Mouse (Mus musculus) pancreas, adult 10 weeks (tissue): ENCODE measurements around the gene Pnldc1. TPM values are rescaled to one million over a fixed set of nuclear protein-coding genes. Genes with fewer than 3 reads are reported as not detected.

Experiments
- polyA plus RNA-seq: library from polyadenylated mRNA; stranded (reverse); fragments of 350-450 nt; fragmentation: Illumina TruSeq; extraction: RNeasy Lipid Tissue Mini Kit (QIAGEN cat#74804); gene quantifications from one replicate; pipeline ENCODE4 v1.2.3, GENCODE M21; 2015; ENCODE audit warnings: low read depth, low replicate concordance; ENCODE audit not compliant: insufficient read depth

Pnldc1 gene
- polyA plus RNA-seq = not detected

DNA sequence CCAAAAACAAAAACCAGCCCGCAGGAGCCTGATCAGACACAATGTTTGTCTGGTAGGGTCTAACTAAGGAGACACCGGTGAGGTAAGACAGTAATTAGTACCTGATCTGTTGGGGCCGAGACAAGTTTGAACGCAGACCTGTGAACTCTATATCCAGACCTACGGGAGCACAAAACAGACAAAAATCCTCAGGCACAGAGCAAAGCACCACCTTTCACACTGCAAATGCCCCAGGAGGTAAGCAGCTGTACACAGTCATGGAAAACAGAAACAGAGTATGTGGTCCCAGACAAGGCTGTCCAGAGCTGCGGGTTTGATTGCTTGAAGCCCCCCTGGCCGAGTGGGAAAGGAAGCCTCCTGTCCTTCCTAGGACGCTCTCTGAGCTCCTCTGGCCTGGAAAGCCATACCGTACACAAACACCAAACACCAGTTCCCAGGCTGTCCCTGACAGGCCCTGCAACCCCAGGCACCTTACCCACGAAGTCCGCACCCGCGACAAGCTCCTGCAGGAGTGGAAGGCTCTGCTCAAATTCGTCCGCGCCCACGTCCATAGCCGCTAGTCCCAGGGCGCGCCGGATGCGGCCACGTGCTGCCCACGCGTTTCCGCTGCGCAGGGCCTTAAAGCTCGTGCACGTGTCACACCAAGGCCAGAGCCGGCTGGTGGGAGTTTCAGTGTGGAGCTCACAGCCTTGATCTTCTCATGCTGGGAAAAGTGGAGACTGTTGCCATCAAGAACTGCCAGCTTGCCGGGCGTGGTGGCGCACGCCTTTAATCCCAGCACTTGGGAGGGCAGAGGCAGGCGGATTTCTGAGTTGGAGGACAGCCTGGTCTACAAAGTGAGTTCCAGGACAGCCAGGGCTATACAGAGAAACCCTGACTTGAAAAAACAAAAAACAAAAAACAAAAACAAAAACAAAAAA, at the start of gene Pnldc1:
TSS of gene Pnldc1 (minus strand) at position 870 of the 920 bp plus-strand sequence.

DNA sequence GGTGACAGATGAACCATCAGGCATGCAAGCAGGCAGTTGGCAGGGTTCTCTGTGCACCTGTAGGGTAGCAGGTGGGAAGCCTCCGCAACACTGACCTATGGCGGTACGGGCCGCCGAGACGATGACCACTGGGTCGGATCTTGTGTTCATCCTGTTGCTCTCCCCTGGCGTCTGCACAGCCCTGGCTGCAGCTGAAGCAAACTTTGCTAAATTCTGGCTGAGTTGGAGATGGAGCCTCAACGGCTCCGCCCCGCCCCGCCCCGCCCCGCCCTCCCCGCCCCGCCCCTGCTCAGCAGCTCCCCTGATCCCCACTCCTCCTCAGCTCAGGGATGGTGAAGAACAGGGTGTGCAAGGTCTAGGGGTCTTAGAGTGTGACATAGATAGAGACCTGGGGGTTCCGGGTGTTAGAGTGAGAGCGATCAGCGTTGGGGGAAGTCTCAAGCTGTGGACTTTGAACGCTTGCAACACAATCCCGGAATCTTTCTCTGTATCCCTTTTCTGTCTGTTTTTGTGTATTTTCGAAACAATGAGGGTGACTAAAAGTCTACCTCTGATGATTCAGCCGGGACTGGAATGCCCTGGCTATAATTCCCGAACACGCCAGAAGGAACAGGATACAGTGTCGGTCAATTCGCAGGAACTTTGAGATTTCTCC, 30.2 kb upstream of the Pnldc1 start, which contains the start of gene Acat3:
TSS of gene Acat3 (minus strand) at position 450 of the 655 bp plus-strand sequence.

GRCm38 (mm10) chr17:12915881-12916583, 6.0 kb upstream of the Pnldc1 start, which contains the start of gene Mrpl18:
Mrpl18 (minus strand) TSS chr17:12916345.

DNA sequence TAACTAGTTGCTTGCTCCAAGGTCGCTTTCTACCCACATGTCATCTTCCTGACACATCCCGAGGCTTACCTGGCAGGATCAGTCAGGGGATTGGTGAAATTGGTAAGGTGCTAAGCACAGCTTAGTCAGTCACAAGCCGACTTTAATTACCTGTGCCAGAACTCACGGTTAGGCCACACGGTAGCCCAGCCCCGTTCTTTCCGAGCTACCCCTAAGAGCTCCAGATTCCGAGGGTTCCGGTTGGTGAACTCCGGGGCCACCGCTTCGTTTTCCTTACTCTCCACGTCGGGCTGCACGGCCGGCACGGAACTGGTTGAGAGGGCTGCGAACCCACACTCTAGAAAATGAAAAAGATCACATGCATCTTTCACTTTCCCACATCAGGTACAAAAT, 5.5 kb upstream of the Pnldc1 start, which contains the start of gene Tcp1:
TSS of gene Tcp1 (plus strand) at position 214 of the 393 bp plus-strand sequence.

GRCm38 (mm10) chr17:12875734-12876133, 34.3 kb downstream of the Pnldc1 start, which contains the start of gene Mrgprh:
Mrgprh (plus strand) TSS chr17:12876034.

GRCm38 (mm10) chr17:12868043-12868442, 42.0 kb downstream of the Pnldc1 start, which contains the start of gene Mas1:
Mas1 (minus strand) TSS chr17:12868143.

Other genes starting within 250 kb of the Pnldc1 start
- gene Slc22a1, start 234.4 kb downstream of the Pnldc1 start, polyA plus RNA-seq = not detected
- gene Igf2r, start 140.6 kb downstream of the Pnldc1 start, polyA plus RNA-seq = 6.9 TPM
- gene Mas1, start 42.1 kb downstream of the Pnldc1 start, polyA plus RNA-seq = not detected
- gene Mrgprh, start 34.2 kb downstream of the Pnldc1 start, polyA plus RNA-seq = 0.55 TPM
- 42.0 TPM for gene Tcp1, start 5.5 kb upstream of the Pnldc1 start, polyA plus RNA-seq
- 9.9 TPM for gene Mrpl18, start 6.1 kb upstream of the Pnldc1 start, polyA plus RNA-seq
- not detected for gene Acat3, start 30.4 kb upstream of the Pnldc1 start, polyA plus RNA-seq
- gene Acat2, start 50.5 kb upstream of the Pnldc1 start, polyA plus RNA-seq = 2.1 TPM
- gene Wtap, start 83.9 kb upstream of the Pnldc1 start, polyA plus RNA-seq = 16.4 TPM
- gene Sod2, start 96.6 kb upstream of the Pnldc1 start, polyA plus RNA-seq = 18.4 TPM
- gene Gpr31b, start 142.1 kb upstream of the Pnldc1 start, polyA plus RNA-seq = not detected
- 0.76 TPM for gene Tcp10b, start 150.9 kb upstream of the Pnldc1 start, polyA plus RNA-seq
- not detected for gene Unc93a, start 221.6 kb upstream of the Pnldc1 start, polyA plus RNA-seq